Mouse (Mus musculus) MEL (cell line): Measurements from ENCODE around the gene Galnt9.

Experiments used
- CTCF ChIP-seq, 3 experiments: IDR thresholded peaks in 2 of 3; conservative IDR thresholded peaks in 1 of 3; 2 replicates each; pipeline ENCODE4 v1.5.1; 2011 to 2012; ENCODE audit warnings: low read length in 3 of 3, low read depth in 2 of 3, mild to moderate bottlenecking in 2 of 3, improper control_type of control experiment in 1 of 3, inconsistent platforms in 1 of 3, mixed read lengths in 1 of 3, moderate library complexity in 1 of 3; ENCODE audit not compliant: control insufficient read depth in 1 of 3, insufficient read depth in 1 of 3, poor library complexity in 1 of 3, severe bottlenecking in 1 of 3
- E2F4 ChIP-seq: IDR thresholded peaks from 2 replicates; pipeline ENCODE4 v1.6.1; 2011; ENCODE audit warnings: low read depth, low read length, improper control_type of control experiment, borderline replicate concordance
- EP300 ChIP-seq, 2 experiments: IDR thresholded peaks; 2 replicates each; pipeline ENCODE4 v1.6.1; 2011; ENCODE audit warnings: improper control_type of control experiment in 2 of 2, low read length in 2 of 2, low read depth in 1 of 2, mild to moderate bottlenecking in 1 of 2
- GATA1 ChIP-seq: IDR thresholded peaks from 2 replicates; pipeline ENCODE4 v1.6.1; 2011; ENCODE audit warnings: low read depth, low read length, improper control_type of control experiment
- MAX ChIP-seq: IDR thresholded peaks from 2 replicates; pipeline ENCODE4 v1.6.1; 2011; ENCODE audit warnings: low read length, improper control_type of control experiment
- POLR2A ChIP-seq, 2 experiments: IDR thresholded peaks; 2 replicates each; pipeline ENCODE4 v1.6.1; 2011 to 2012; ENCODE audit warnings: low read length in 2 of 2, mild to moderate bottlenecking in 2 of 2, control low read depth in 1 of 2, improper control_type of control experiment in 1 of 2, low read depth in 1 of 2, moderate library complexity in 1 of 2; ENCODE audit not compliant: control insufficient read depth in 1 of 2, insufficient read depth in 1 of 2, poor library complexity in 1 of 2

DNA sequence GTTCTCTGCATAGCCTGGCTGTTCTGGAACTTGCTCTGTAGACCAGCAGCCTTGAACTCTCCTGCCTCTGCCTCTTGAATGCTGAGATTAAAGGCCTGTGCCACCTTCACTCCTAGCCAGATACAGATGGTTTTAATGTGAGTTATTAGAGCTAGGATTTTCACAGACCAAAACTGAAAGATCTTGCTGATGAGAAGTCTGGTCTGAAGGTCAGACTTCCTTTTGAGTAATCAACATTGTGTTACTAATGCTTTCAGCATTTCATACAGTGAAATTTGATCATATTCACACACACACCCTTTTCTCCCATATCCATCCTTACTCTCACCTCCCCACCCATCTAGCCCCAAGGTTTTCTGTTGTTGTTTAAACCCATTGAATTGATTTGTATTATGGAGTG lies 115.5 kb downstream of the Galnt9 start:
- TF ChIP-seq CTCF (IDR thresholded peaks at IDR 0.05 in 2 of 3, conservative IDR thresholded peaks at IDR 0.05 in 1 of 3; ENCODE audit: control insufficient read depth in 1 of 3, insufficient read depth in 1 of 3, low read depth in 2 of 3, low read length in 3 of 3, poor library complexity in 1 of 3, severe bottlenecking in 1 of 3): no peak
- no peak for TF ChIP-seq POLR2A (IDR thresholded peaks at IDR 0.05; ENCODE audit: control insufficient read depth in 1 of 2, insufficient read depth in 1 of 2, low read depth in 1 of 2, low read length in 2 of 2, poor library complexity in 1 of 2)
- no peak for TF ChIP-seq EP300 (IDR thresholded peaks at IDR 0.05; ENCODE audit: low read depth in 1 of 2, low read length in 2 of 2)
- no peak for TF ChIP-seq E2F4
- no peak for TF ChIP-seq GATA1
- TF ChIP-seq MAX: no peak
